Mouse (Mus musculus) cerebellum, adult 2 months (tissue): ENCODE results near the gene Scn1a. TPM values are rescaled to one million over a fixed set of nuclear protein-coding genes. Genes with fewer than 3 reads are reported as not detected.

Experiments
- DNase-seq, 2 experiments: peaks; one replicate each; pipeline ENCODE4 v3.0.0; 2021
- H3K27ac ChIP-seq: fragments of 200-500 bp; 2 replicates; pipeline ENCODE4 v1.5.1; 2012; ENCODE audit warnings: low read length, control low read depth, inconsistent platforms; ENCODE audit not compliant: insufficient read depth
- H3K27me3 ChIP-seq: fragments of 200-500 bp; 2 replicates; pipeline ENCODE4 v1.6.1; 2012; ENCODE audit warnings: inconsistent platforms, mild to moderate bottlenecking, low read length, moderate library complexity; ENCODE audit not compliant: control insufficient read depth, insufficient read depth
- H3K4me1 ChIP-seq: fragments of 200-500 bp; 2 replicates; pipeline ENCODE4 v1.6.1; 2011; ENCODE audit warnings: low read length; ENCODE audit not compliant: control insufficient read depth, insufficient read depth
- H3K4me3 ChIP-seq: fragments of 200-500 bp; replicated peaks from 2 replicates; pipeline ENCODE3; 2011; ENCODE audit warnings: mild to moderate bottlenecking, low read depth, low read length, control low read depth; ENCODE audit not compliant: insufficient read depth
- CTCF ChIP-seq: fragments of 200-500 bp; IDR thresholded peaks from 2 replicates; pipeline ENCODE4 v1.5.1; 2011; ENCODE audit warnings: low read depth, mild to moderate bottlenecking, control low read depth, low read length, moderate library complexity, borderline replicate concordance; ENCODE audit not compliant: insufficient read depth
- POLR2A ChIP-seq: fragments of 200-500 bp; IDR thresholded peaks from 2 replicates; pipeline ENCODE4 v1.6.1; 2011; ENCODE audit warnings: low read length, control low read depth, borderline replicate concordance; ENCODE audit not compliant: insufficient read depth
- WGBS: fragments of 180-500 bp; shearing (Covaris S2); methylation state at CpG from one replicate; pipeline ENCODE4 v1.1.7; 2018; 5-methylcytosine and 5-hydroxymethylcytosine counted together
- polyA plus RNA-seq: library from polyadenylated mRNA; depleted of rRNA; stranded (reverse); fragments of >200 nt; gene quantifications from 2 replicates; pipeline ENCODE4 v1.2.3, GENCODE M21; 2012

Gene Scn1a
- polyA plus RNA-seq, 1 experiment = 97.9 TPM

- no peak overlapping the region for H3K4me3 ChIP-seq
- WGBS = 28% methylated on average over 1 of the region's 1 CpGs
These were observed 94.0 kb downstream of the Scn1a start for GRCm38 (mm10) chr2:66346622-66347021.

GRCm38 (mm10) chr2:66346181-66346580, 94.5 kb downstream of the Scn1a start:
- no peak for TF ChIP-seq CTCF
- TF ChIP-seq POLR2A = no peak
- Histone ChIP-seq H3K27me3 (no peaks in the 10 kb centered on the region), H3K27ac (no peak overlapping the region), H3K4me1 (peaks cover 2% of the 10 kb centered on the region; the same call in 1 of the 2 replicates), H3K4me3 (no peak overlapping the region)
- WGBS = 62% methylated on average over 3 of the region's 3 CpGs
- DNase-seq = no peak

More at GRCm38 (mm10) chr2:66346622-66347021, 94.0 kb downstream of the Scn1a start:
- Histone ChIP-seq H3K27ac (no peak overlapping the region; the same call in 1 of the 2 replicates), H3K27me3 (no peaks in the 10 kb centered on the region), H3K4me1 (peaks cover 2% of the 10 kb centered on the region; the same call in 1 of the 2 replicates)
- TF ChIP-seq POLR2A (no peak), CTCF (no peak)
- peak in 1 of 2 experiments; percentile 52 for DNase-seq

GRCm38 (mm10) chr2:66337406-66337805, 103.2 kb downstream of the Scn1a start:
- 23% methylated on average over 5 of the region's 5 CpGs for WGBS
- Histone ChIP-seq H3K4me1 (0 out of 2 replicates have a peak, but pooled peaks cover 2% of the 10 kb centered on the region), H3K27me3 (no peaks in the 10 kb centered on the region), H3K4me3 (no peak overlapping the region), H3K27ac (no peak overlapping the region)
- TF ChIP-seq CTCF = no peak
- DNase-seq = peak; percentile 28 to 33

- 60% methylated on average over 6 of the region's 6 CpGs for WGBS
- Histone ChIP-seq H3K27ac (no peak overlapping the region), H3K4me3 (no peak overlapping the region), H3K4me1 (0 out of 2 replicates have a peak, but pooled peaks cover 2% of the 10 kb centered on the region), H3K27me3 (no peaks in the 10 kb centered on the region)
- TF ChIP-seq POLR2A (no peak), CTCF (peak; percentile 56; the same call in 1 of the 2 replicates)
- peak in 1 of 2 experiments; percentile 43 for DNase-seq
These were observed 104.2 kb downstream of the Scn1a start for GRCm38 (mm10) chr2:66336396-66336795.

- H3K27me3 ChIP-seq = no peaks in the 10 kb centered on the region
- no peak overlapping the region for H3K27ac ChIP-seq
- H3K4me1 ChIP-seq = no peaks in the 10 kb centered on the region
- no peak for DNase-seq
- TF ChIP-seq POLR2A (no peak), CTCF (no peak)
- WGBS = 88% methylated on average over 3 of the region's 3 CpGs
- no peak overlapping the region for H3K4me3 ChIP-seq
These were observed 168.1 kb downstream of the Scn1a start for GRCm38 (mm10) chr2:66272551-66272950.

- no peaks in the 10 kb centered on the region for H3K4me1 ChIP-seq
- H3K27ac ChIP-seq = peak within 1 kb of the TSS; percentile 75
- whole genome bisulfite sequencing = under 1% methylated on average over 56 of the region's 56 CpGs
- peak; percentile 97 for DNase-seq
- TF ChIP-seq CTCF (peak; percentile 69; the same call in 1 of the 2 replicates), POLR2A (peak; percentile 74)
- H3K4me3 ChIP-seq = peak within 1 kb of the TSS; percentile 89
- H3K27me3 ChIP-seq = no peaks in the 10 kb centered on the region
These were observed 184.2 kb downstream of the Scn1a start, which contains the start of gene Ttc21b for GRCm38 (mm10) chr2:66256220-66257131. TSS of gene Ttc21b (minus strand) at chr2:66256617.

- TF ChIP-seq CTCF = no peak
- TF ChIP-seq POLR2A = no peak
- H3K4me1 ChIP-seq = 0 out of 2 replicates have a peak, but pooled peaks cover 4% of the 10 kb centered on the region
- no peak for DNase-seq
- no peaks in the 10 kb centered on the region for H3K27me3 ChIP-seq
- WGBS = 65% methylated on average over 1 of the region's 1 CpGs
- no peak overlapping the region for H3K4me3 ChIP-seq
- H3K27ac ChIP-seq = no peak overlapping the region
These were observed 196.6 kb downstream of the Scn1a start for GRCm38 (mm10) chr2:66244013-66244412.
